Mouse (Mus musculus): ENCODE measurements around the gene Hyal2. TPM values are rescaled to one million over a fixed set of nuclear protein-coding genes. Genes with fewer than 3 reads are reported as not detected.
"Not testable (repeated sequence)": the region's sequence is repeated elsewhere in the genome, so short reads cannot be mapped to it uniquely, and the experiment has no call there.

Gene Hyal2
- polyA plus RNA-seq, 1 experiment from 2014 or later: 85.2 TPM

- peaks cover 39% of the 10 kb centered on the region for H3K36me3 ChIP-seq (ENCODE audit: control insufficient read depth, insufficient read depth, low read length)
- no peaks in the 10 kb centered on the region for H3K9me3 ChIP-seq (replicated peaks; ENCODE audit: control insufficient read depth, low read length)
- 0% methylated on average over 46 of the region's 46 CpGs for WGBS
Measured at GRCm38 (mm10) chr9:107563029-107563581, 4.6 kb upstream of the Hyal2 start, which contains the start of gene Tusc2. Gene Tusc2 (plus strand): TSS chr9:107563255.

GRCm38 (mm10) chr9:107565556-107565955 is 2.2 kb upstream of the Hyal2 start:
- peak overlapping the region; percentile 89; the same call in 1 of the 2 replicates for H3K27ac ChIP-seq (ENCODE audit: low read length)
- H3K36me3 ChIP-seq (ENCODE audit: control insufficient read depth, insufficient read depth, low read length): peaks cover 19% of the 10 kb centered on the region
- H3K4me3 ChIP-seq (replicated peaks; ENCODE audit: low read length); H3K27me3 ChIP-seq (ENCODE audit: control insufficient read depth, insufficient read depth, low read length); H3K9me3 ChIP-seq (replicated peaks; ENCODE audit: control insufficient read depth, low read length); ATAC-seq (ENCODE audit: insufficient read depth, low FRiP score): not testable (repeated sequence)
- H3K9ac ChIP-seq (ENCODE audit: low read length): 0 out of 2 replicates have a peak overlapping the region, but pooled peaks have one; percentile 4
- H3K4me1 ChIP-seq (ENCODE audit: control insufficient read depth, insufficient read depth, low read length): peaks cover 41% of the 10 kb centered on the region
- WGBS: 47% methylated on average over 5 of the region's 5 CpGs
- H3K4me2 ChIP-seq (ENCODE audit: low read depth, low read length): peak overlapping the region; percentile 90; the same call in 1 of the 2 replicates

More at GRCm38 (mm10) chr9:107563029-107563581, 4.6 kb upstream of the Hyal2 start, which contains the start of gene Tusc2:
- Histone ChIP-seq H3K4me3 (replicated peaks; ENCODE audit: low read length) (peak within 1 kb of the TSS; percentile 95), H3K27ac (ENCODE audit: low read length) (peak within 1 kb of the TSS; percentile 58), H3K4me2 (ENCODE audit: low read depth, low read length) (peak within 1 kb of the TSS; percentile 85), H3K27me3 (ENCODE audit: control insufficient read depth, insufficient read depth, low read length) (no peaks in the 10 kb centered on the region), H3K4me1 (ENCODE audit: control insufficient read depth, insufficient read depth, low read length) (peaks cover 28% of the 10 kb centered on the region), H3K9ac (ENCODE audit: low read length) (peak within 1 kb of the TSS; percentile 89)
- ATAC-seq (ENCODE audit: insufficient read depth, low FRiP score): peak; percentile 94

GRCm38 (mm10) chr9:107566041-107566709 is 1.6 kb upstream of the Hyal2 start:
- WGBS: 48% methylated on average over 15 of the region's 15 CpGs
- H3K36me3 ChIP-seq (ENCODE audit: control insufficient read depth, insufficient read depth, low read length): peaks cover 13% of the 10 kb centered on the region
- ATAC-seq (ENCODE audit: insufficient read depth, low FRiP score): no peak
- H3K9ac ChIP-seq (ENCODE audit: low read length): no peak overlapping the region
- H3K27ac ChIP-seq (ENCODE audit: low read length): peak overlapping the region; percentile 89
- H3K4me1 ChIP-seq (ENCODE audit: control insufficient read depth, insufficient read depth, low read length): peaks cover 47% of the 10 kb centered on the region
- H3K9me3 ChIP-seq (replicated peaks; ENCODE audit: control insufficient read depth, low read length): no peaks in the 10 kb centered on the region
- no peaks in the 10 kb centered on the region for H3K27me3 ChIP-seq (ENCODE audit: control insufficient read depth, insufficient read depth, low read length)
- H3K4me2 ChIP-seq (ENCODE audit: low read depth, low read length): peak overlapping the region; percentile 90; the same call in 1 of the 2 replicates
- no peak overlapping the region for H3K4me3 ChIP-seq (replicated peaks; ENCODE audit: low read length)

- Histone ChIP-seq H3K4me3 (replicated peaks; ENCODE audit: low read length) (no peak overlapping the region), H3K27ac (ENCODE audit: low read length) (peak overlapping the region; percentile 89), H3K4me1 (ENCODE audit: control insufficient read depth, insufficient read depth, low read length) (peaks cover 53% of the 10 kb centered on the region), H3K9me3 (replicated peaks; ENCODE audit: control insufficient read depth, low read length) (no peaks in the 10 kb centered on the region), H3K36me3 (ENCODE audit: control insufficient read depth, insufficient read depth, low read length) (peaks cover 7% of the 10 kb centered on the region), H3K4me2 (ENCODE audit: low read depth, low read length) (peak overlapping the region; percentile 90; the same call in 1 of the 2 replicates), H3K27me3 (ENCODE audit: control insufficient read depth, insufficient read depth, low read length) (no peaks in the 10 kb centered on the region), H3K9ac (ENCODE audit: low read length) (peak overlapping the region; percentile 34; the same call in 1 of the 2 replicates)
- ATAC-seq (ENCODE audit: insufficient read depth, low FRiP score): no peak
- WGBS: 45% methylated on average over 3 of the region's 3 CpGs
Measured at GRCm38 (mm10) chr9:107566855-107567254, 890 bp upstream of the Hyal2 start.

GRCm38 (mm10) chr9:107568331-107569261 is 851 bp downstream of the Hyal2 start:
- Histone ChIP-seq H3K4me2 (ENCODE audit: low read depth, low read length) (peak overlapping the region; percentile 90), H3K4me3 (replicated peaks; ENCODE audit: low read length) (peak overlapping the region; percentile 92), H3K27me3 (ENCODE audit: control insufficient read depth, insufficient read depth, low read length) (no peaks in the 10 kb centered on the region), H3K4me1 (ENCODE audit: control insufficient read depth, insufficient read depth, low read length) (peaks cover 48% of the 10 kb centered on the region), H3K9ac (ENCODE audit: low read length) (peak overlapping the region; percentile 89), H3K27ac (ENCODE audit: low read length) (peak overlapping the region; percentile 89), H3K36me3 (ENCODE audit: control insufficient read depth, insufficient read depth, low read length) (peaks cover 13% of the 10 kb centered on the region), H3K9me3 (replicated peaks; ENCODE audit: control insufficient read depth, low read length) (no peaks in the 10 kb centered on the region)
- ATAC-seq (ENCODE audit: insufficient read depth, low FRiP score): peak; percentile 84
- WGBS: under 1% methylated on average over 41 of the region's 41 CpGs

GRCm38 (mm10) chr9:107569270-107569669 is 1.5 kb downstream of the Hyal2 start:
- peak overlapping the region; percentile 89 for H3K9ac ChIP-seq (ENCODE audit: low read length)
- peak overlapping the region; percentile 90 for H3K4me2 ChIP-seq (ENCODE audit: low read depth, low read length)
- peak; percentile 15; the same call in 1 of the 2 replicates for ATAC-seq (ENCODE audit: insufficient read depth, low FRiP score)
- H3K36me3 ChIP-seq (ENCODE audit: control insufficient read depth, insufficient read depth, low read length): peaks cover 15% of the 10 kb centered on the region
- H3K4me3 ChIP-seq (replicated peaks; ENCODE audit: low read length): peak overlapping the region; percentile 92
- WGBS: 0% methylated on average over 23 of the region's 23 CpGs
- peak overlapping the region; percentile 89 for H3K27ac ChIP-seq (ENCODE audit: low read length)
- no peaks in the 10 kb centered on the region for H3K27me3 ChIP-seq (ENCODE audit: control insufficient read depth, insufficient read depth, low read length)
- peaks cover 42% of the 10 kb centered on the region for H3K4me1 ChIP-seq (ENCODE audit: control insufficient read depth, insufficient read depth, low read length)
- no peaks in the 10 kb centered on the region for H3K9me3 ChIP-seq (replicated peaks; ENCODE audit: control insufficient read depth, low read length)

GRCm38 (mm10) chr9:107570016-107570415 is 2.3 kb downstream of the Hyal2 start:
- Histone ChIP-seq H3K27ac (ENCODE audit: low read length) (peak overlapping the region; percentile 89; the same call in 1 of the 2 replicates), H3K4me2 (ENCODE audit: low read depth, low read length) (peak overlapping the region; percentile 90), H3K4me3 (replicated peaks; ENCODE audit: low read length) (peak overlapping the region; percentile 92), H3K36me3 (ENCODE audit: control insufficient read depth, insufficient read depth, low read length) (peaks cover 15% of the 10 kb centered on the region), H3K27me3 (ENCODE audit: control insufficient read depth, insufficient read depth, low read length) (no peaks in the 10 kb centered on the region), H3K4me1 (ENCODE audit: control insufficient read depth, insufficient read depth, low read length) (peaks cover 40% of the 10 kb centered on the region), H3K9me3 (replicated peaks; ENCODE audit: control insufficient read depth, low read length) (no peaks in the 10 kb centered on the region), H3K9ac (ENCODE audit: low read length) (peak overlapping the region; percentile 89)
- 34% methylated on average over 13 of the region's 13 CpGs for WGBS
- ATAC-seq (ENCODE audit: insufficient read depth, low FRiP score): no peak

- no peak for ATAC-seq (ENCODE audit: insufficient read depth, low FRiP score)
- H3K4me3 ChIP-seq (replicated peaks; ENCODE audit: low read length): peak overlapping the region; percentile 92
- no peaks in the 10 kb centered on the region for H3K9me3 ChIP-seq (replicated peaks; ENCODE audit: control insufficient read depth, low read length)
- H3K27me3 ChIP-seq (ENCODE audit: control insufficient read depth, insufficient read depth, low read length): no peaks in the 10 kb centered on the region
- peaks cover 41% of the 10 kb centered on the region for H3K4me1 ChIP-seq (ENCODE audit: control insufficient read depth, insufficient read depth, low read length)
- H3K36me3 ChIP-seq (ENCODE audit: control insufficient read depth, insufficient read depth, low read length): peaks cover 15% of the 10 kb centered on the region
- peak overlapping the region; percentile 90 for H3K4me2 ChIP-seq (ENCODE audit: low read depth, low read length)
- peak overlapping the region; percentile 89 for H3K27ac ChIP-seq (ENCODE audit: low read length)
- peak overlapping the region; percentile 89 for H3K9ac ChIP-seq (ENCODE audit: low read length)
- 75% methylated on average over 21 of the region's 21 CpGs for WGBS
Measured at GRCm38 (mm10) chr9:107570845-107571244, 3.1 kb downstream of the Hyal2 start.

Data from stomach, embryonic 16.5 days (tissue).